Mouse (Mus musculus) embryonic facial prominence, embryonic 13.5 days (tissue): ENCODE data around the gene Gm6763. TPM values are rescaled to one million over a fixed set of nuclear protein-coding genes. Genes with fewer than 3 reads are reported as not detected.
"Not testable (repeated sequence)": the region's sequence is repeated elsewhere in the genome, so short reads cannot be mapped to it uniquely, and the experiment has no call there.

ENCODE experiments used
- ATAC-seq: fragments of 200-750 bp; cut with Nextera tagmentation; 2 replicates; pipeline ENCODE4 v1.8.0; 2017; ENCODE audit warnings: low read depth; ENCODE audit not compliant: insufficient number of reproducible peaks, insufficient read depth, low FRiP score, low TSS enrichment
- H3K27ac ChIP-seq: fragments of 300-500 bp; sonication (generic); 2 replicates; pipeline ENCODE4 v1.5.1; 2015; ENCODE audit warnings: moderate library complexity, mild to moderate bottlenecking, inconsistent platforms
- H3K27me3 ChIP-seq: fragments of 300-500 bp; sonication (generic); 2 replicates; pipeline ENCODE4 v1.6.1; 2015; ENCODE audit warnings: mild to moderate bottlenecking, inconsistent platforms
- H3K36me3 ChIP-seq: fragments of 300-500 bp; sonication (generic); 2 replicates; pipeline ENCODE4 v1.6.1; 2015; ENCODE audit warnings: mild to moderate bottlenecking, inconsistent platforms
- H3K4me1 ChIP-seq: fragments of 300-500 bp; sonication (generic); 2 replicates; pipeline ENCODE4 v1.6.1; 2015; ENCODE audit warnings: inconsistent platforms
- H3K4me2 ChIP-seq: fragments of 300-500 bp; sonication (generic); 2 replicates; pipeline ENCODE4 v1.6.1; 2015; ENCODE audit warnings: moderate library complexity, mild to moderate bottlenecking, inconsistent platforms
- H3K4me3 ChIP-seq: fragments of 300-500 bp; sonication (generic); 2 replicates; pipeline ENCODE4 v1.5.1; 2015; ENCODE audit warnings: mild to moderate bottlenecking, inconsistent platforms
- H3K9ac ChIP-seq: fragments of 300-500 bp; sonication (generic); 2 replicates; pipeline ENCODE4 v1.6.1; 2015; ENCODE audit warnings: mild to moderate bottlenecking, inconsistent platforms
- H3K9me3 ChIP-seq: fragments of 300-500 bp; sonication (generic); 2 replicates; pipeline ENCODE4 v1.6.1; 2016; ENCODE audit warnings: inconsistent platforms
- WGBS: fragments of 180-500 bp; shearing (Covaris S2); methylation state at CpG from one replicate; pipeline ENCODE4 v1.1.7; 2015; ENCODE audit warnings: mixed read lengths; 5-methylcytosine and 5-hydroxymethylcytosine counted together
- polyA plus RNA-seq: library from polyadenylated mRNA; unstranded; fragments of >200 nt; fragmentation: Nextera tagmentation; extraction: Ambion mirVana; gene quantifications from 2 replicates; pipeline ENCODE4 v1.2.1, GENCODE M21; 2015

Gene Gm6763
- not detected in 2 replicates for polyA plus RNA-seq

DNA sequence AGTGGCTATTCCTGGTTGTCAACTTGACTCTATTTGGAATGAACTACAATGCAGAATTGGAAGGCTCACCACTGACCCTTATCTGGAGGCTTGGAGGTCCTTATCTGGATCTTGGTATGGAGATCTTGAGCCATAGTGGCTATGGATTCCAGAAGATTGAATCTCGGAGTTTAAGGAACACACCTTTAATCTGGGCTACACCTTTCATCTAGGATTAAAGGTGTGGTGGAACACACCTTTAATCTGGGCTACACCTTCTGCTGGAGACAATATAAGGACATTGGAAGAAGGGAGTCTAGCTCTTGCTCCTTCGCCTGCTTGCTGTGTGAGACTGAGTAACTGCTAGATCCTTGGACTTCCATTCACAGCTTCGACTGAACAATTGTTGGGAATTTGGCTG, at the start of gene Gm6763:
Gene Gm6763, plus strand, starts transcription at position 301 of the 400 bp plus-strand sequence.
- not testable (repeated sequence) for H3K36me3 ChIP-seq, H3K9me3 ChIP-seq, H3K4me1 ChIP-seq, ATAC-seq, H3K4me2 ChIP-seq, H3K27ac ChIP-seq, H3K4me3 ChIP-seq, H3K27me3 ChIP-seq, H3K9ac ChIP-seq
- WGBS, result no CpG with 5 or more reads among the region's 3 CpGs

DNA sequence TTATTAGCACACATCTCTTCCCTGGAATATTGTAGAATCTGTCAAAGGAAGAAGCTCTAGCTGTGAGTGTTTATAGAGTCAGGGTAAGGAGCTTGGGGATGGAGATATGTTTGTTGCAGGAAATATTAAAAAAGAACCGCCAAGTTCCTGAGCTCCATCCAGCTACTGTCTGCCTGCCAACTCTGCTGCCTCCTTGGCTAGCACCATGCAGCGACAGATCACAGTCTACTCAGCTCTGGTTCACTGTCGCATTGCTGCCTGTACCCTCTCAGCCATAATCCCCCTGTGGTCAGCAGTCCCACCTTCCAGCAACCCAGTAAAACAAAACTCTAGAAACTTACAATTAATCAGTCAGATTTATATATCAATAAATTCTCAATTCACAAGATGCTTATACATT, 41.3 kb upstream of the Gm6763 start:
- Histone ChIP-seq H3K4me1 (no peaks in the 10 kb centered on the region), H3K4me2 (no peak overlapping the region), H3K27ac (no peak overlapping the region), H3K9ac (no peak overlapping the region), H3K4me3 (no peak overlapping the region), H3K9me3 (no peaks in the 10 kb centered on the region), H3K36me3 (no peaks in the 10 kb centered on the region), H3K27me3 (no peaks in the 10 kb centered on the region)
- WGBS, result 79% methylated on average over 3 of the region's 3 CpGs
- no peak for ATAC-seq

- H3K27ac ChIP-seq, result no peak overlapping the region
- H3K9ac ChIP-seq, result no peak overlapping the region
- H3K4me1 ChIP-seq, result no peaks in the 10 kb centered on the region
- H3K36me3 ChIP-seq, result no peaks in the 10 kb centered on the region
- H3K9me3 ChIP-seq, result no peaks in the 10 kb centered on the region
- H3K4me2 ChIP-seq, result no peak overlapping the region
- 75% methylated on average over 2 of the region's 2 CpGs for WGBS
- no peak for ATAC-seq
- no peaks in the 10 kb centered on the region for H3K27me3 ChIP-seq
- no peak overlapping the region for H3K4me3 ChIP-seq
Measured at GRCm38 (mm10) chr10:104118312-104118711, 33.0 kb upstream of the Gm6763 start.

DNA sequence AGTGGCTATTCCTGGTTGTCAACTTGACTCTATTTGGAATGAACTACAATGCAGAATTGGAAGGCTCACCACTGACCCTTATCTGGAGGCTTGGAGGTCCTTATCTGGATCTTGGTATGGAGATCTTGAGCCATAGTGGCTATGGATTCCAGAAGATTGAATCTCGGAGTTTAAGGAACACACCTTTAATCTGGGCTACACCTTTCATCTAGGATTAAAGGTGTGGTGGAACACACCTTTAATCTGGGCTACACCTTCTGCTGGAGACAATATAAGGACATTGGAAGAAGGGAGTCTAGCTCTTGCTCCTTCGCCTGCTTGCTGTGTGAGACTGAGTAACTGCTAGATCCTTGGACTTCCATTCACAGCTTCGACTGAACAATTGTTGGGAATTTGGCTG, 8.6 kb upstream of the Gm6763 start, which contains the start of gene Gm21293:
Gene Gm21293, plus strand, starts transcription at position 301 of the 400 bp plus-strand sequence.
- no CpG with 5 or more reads among the region's 3 CpGs for WGBS
- H3K27me3 ChIP-seq, H3K4me2 ChIP-seq, H3K9me3 ChIP-seq, H3K4me3 ChIP-seq, H3K9ac ChIP-seq, ATAC-seq, H3K4me1 ChIP-seq, H3K36me3 ChIP-seq, H3K27ac ChIP-seq: not testable (repeated sequence)

DNA sequence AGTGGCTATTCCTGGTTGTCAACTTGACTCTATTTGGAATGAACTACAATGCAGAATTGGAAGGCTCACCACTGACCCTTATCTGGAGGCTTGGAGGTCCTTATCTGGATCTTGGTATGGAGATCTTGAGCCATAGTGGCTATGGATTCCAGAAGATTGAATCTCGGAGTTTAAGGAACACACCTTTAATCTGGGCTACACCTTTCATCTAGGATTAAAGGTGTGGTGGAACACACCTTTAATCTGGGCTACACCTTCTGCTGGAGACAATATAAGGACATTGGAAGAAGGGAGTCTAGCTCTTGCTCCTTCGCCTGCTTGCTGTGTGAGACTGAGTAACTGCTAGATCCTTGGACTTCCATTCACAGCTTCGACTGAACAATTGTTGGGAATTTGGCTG, 8.4 kb downstream of the Gm6763 start, which contains the start of gene Gm8764:
Gene Gm8764, plus strand, starts transcription at position 301 of the 400 bp plus-strand sequence.
- H3K4me3 ChIP-seq, H3K36me3 ChIP-seq, H3K27me3 ChIP-seq, H3K4me1 ChIP-seq, H3K9me3 ChIP-seq, H3K4me2 ChIP-seq, H3K27ac ChIP-seq, H3K9ac ChIP-seq, ATAC-seq: not testable (repeated sequence)
- no CpG with 5 or more reads among the region's 3 CpGs for WGBS

- not testable (repeated sequence) for ATAC-seq, H3K4me2 ChIP-seq, H3K4me3 ChIP-seq, H3K27me3 ChIP-seq, H3K36me3 ChIP-seq, H3K9ac ChIP-seq, H3K9me3 ChIP-seq, H3K27ac ChIP-seq, H3K4me1 ChIP-seq
- no CpG with 5 or more reads among the region's 3 CpGs for WGBS
Measured at GRCm38 (mm10) chr10:104168215-104168614, 16.9 kb downstream of the Gm6763 start, which contains the start of gene Gm21304. Gm21304 (plus strand) TSS chr10:104168515.

GRCm38 (mm10) chr10:104176724-104177123, 25.4 kb downstream of the Gm6763 start, which contains the start of gene Gm21312:
Gm21312 (plus strand) TSS chr10:104177024.
- H3K4me1 ChIP-seq, H3K4me2 ChIP-seq, H3K27ac ChIP-seq, H3K36me3 ChIP-seq, H3K9ac ChIP-seq, ATAC-seq, H3K4me3 ChIP-seq, H3K27me3 ChIP-seq, H3K9me3 ChIP-seq: not testable (repeated sequence)
- no CpG with 5 or more reads among the region's 3 CpGs for WGBS

DNA sequence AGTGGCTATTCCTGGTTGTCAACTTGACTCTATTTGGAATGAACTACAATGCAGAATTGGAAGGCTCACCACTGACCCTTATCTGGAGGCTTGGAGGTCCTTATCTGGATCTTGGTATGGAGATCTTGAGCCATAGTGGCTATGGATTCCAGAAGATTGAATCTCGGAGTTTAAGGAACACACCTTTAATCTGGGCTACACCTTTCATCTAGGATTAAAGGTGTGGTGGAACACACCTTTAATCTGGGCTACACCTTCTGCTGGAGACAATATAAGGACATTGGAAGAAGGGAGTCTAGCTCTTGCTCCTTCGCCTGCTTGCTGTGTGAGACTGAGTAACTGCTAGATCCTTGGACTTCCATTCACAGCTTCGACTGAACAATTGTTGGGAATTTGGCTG, 33.9 kb downstream of the Gm6763 start, which contains the start of gene Gm20765:
Gene Gm20765, plus strand, starts transcription at position 301 of the 400 bp plus-strand sequence.
- H3K27ac ChIP-seq, H3K36me3 ChIP-seq, H3K27me3 ChIP-seq, H3K9me3 ChIP-seq, H3K9ac ChIP-seq, ATAC-seq, H3K4me1 ChIP-seq, H3K4me3 ChIP-seq, H3K4me2 ChIP-seq: not testable (repeated sequence)
- WGBS, result no CpG with 5 or more reads among the region's 3 CpGs

- ATAC-seq, H3K27ac ChIP-seq, H3K27me3 ChIP-seq, H3K36me3 ChIP-seq, H3K9ac ChIP-seq, H3K9me3 ChIP-seq, H3K4me3 ChIP-seq, H3K4me1 ChIP-seq, H3K4me2 ChIP-seq: not testable (repeated sequence)
- no CpG with 5 or more reads among the region's 3 CpGs for WGBS
Measured at GRCm38 (mm10) chr10:104193742-104194141, 42.4 kb downstream of the Gm6763 start, which contains the start of gene Gm4340. Gm4340 (plus strand) TSS chr10:104194042.

Other genes with a start within 250 kb of the Gm6763 start
- gene Gm21293, start 8.5 kb upstream of the Gm6763 start, polyA plus RNA-seq, result not detected in 2 replicates
- not detected in 2 replicates for gene Gm8764, start 8.5 kb downstream of the Gm6763 start, polyA plus RNA-seq
- gene Gm21304, start 17.0 kb downstream of the Gm6763 start, polyA plus RNA-seq, result not detected in 2 replicates
- gene Gm21312, start 25.5 kb downstream of the Gm6763 start, polyA plus RNA-seq, result not detected in 2 replicates
- gene Gm20765, start 34.0 kb downstream of the Gm6763 start, polyA plus RNA-seq, result not detected in 2 replicates
- gene Gm4340, start 42.5 kb downstream of the Gm6763 start, polyA plus RNA-seq, result not detected in 2 replicates